Mouse (Mus musculus) lung, postnatal 0 days (tissue): ENCODE data around the gene Tescl. TPM values are rescaled to one million over a fixed set of nuclear protein-coding genes. Genes with fewer than 3 reads are reported as not detected.

Experiments
- ATAC-seq: fragments of 200-750 bp; cut with Nextera tagmentation; 2 replicates; pipeline ENCODE4 v1.8.0; 2017; ENCODE audit warnings: moderate library complexity
- DNase-seq: peaks from one replicate; pipeline ENCODE4 v3.0.0-alpha.2; 2016; ENCODE audit warnings: low spot score
- H3K27ac ChIP-seq: fragments of 300-500 bp; sonication (generic); 2 replicates; pipeline ENCODE4 v1.5.1; 2014; ENCODE audit warnings: antibody characterized with exemption, mild to moderate bottlenecking, low read length, mixed read lengths
- H3K27me3 ChIP-seq: fragments of 300-500 bp; sonication (generic); replicated peaks from 2 replicates; pipeline ENCODE4 v1.6.1; 2014; ENCODE audit warnings: low read length, mixed read lengths; ENCODE audit not compliant: insufficient read depth
- H3K36me3 ChIP-seq: fragments of 300-500 bp; sonication (generic); 2 replicates; pipeline ENCODE4 v1.6.1; 2014; ENCODE audit warnings: low read length, mixed read lengths; ENCODE audit not compliant: insufficient read depth
- H3K4me1 ChIP-seq: fragments of 300-500 bp; sonication (generic); 2 replicates; pipeline ENCODE4 v1.6.1; 2014; ENCODE audit warnings: antibody characterized with exemption, low read depth, low read length, mixed read lengths; ENCODE audit not compliant: insufficient read depth
- H3K4me2 ChIP-seq: fragments of 300-500 bp; sonication (generic); replicated peaks from 2 replicates; pipeline ENCODE4 v1.6.1; 2014; ENCODE audit warnings: low read depth, mild to moderate bottlenecking, low read length, moderate library complexity, mixed read lengths
- H3K4me3 ChIP-seq: fragments of 300-500 bp; sonication (generic); 2 replicates; pipeline ENCODE4 v1.5.1; 2014; ENCODE audit warnings: low read depth, low read length
- H3K9ac ChIP-seq: fragments of 300-500 bp; sonication (generic); replicated peaks from 2 replicates; pipeline ENCODE4 v1.6.1; 2014; ENCODE audit warnings: low read depth, mild to moderate bottlenecking
- H3K9me3 ChIP-seq: fragments of 300-500 bp; sonication (generic); 2 replicates; pipeline ENCODE4 v1.6.1; 2016; ENCODE audit warnings: low read length, mixed read lengths
- CTCF ChIP-seq: IDR thresholded peaks from 2 replicates; pipeline ENCODE4 v1.5.1; 2016; ENCODE audit warnings: antibody characterized with exemption, mild to moderate bottlenecking
- EP300 ChIP-seq: IDR thresholded peaks from 2 replicates; pipeline ENCODE4 v1.6.1; 2016; ENCODE audit warnings: antibody characterized with exemption, mild to moderate bottlenecking, control low read depth
- WGBS: fragments of 180-500 bp; shearing (Covaris S2); extraction: QIAGEN DNeasy Blood & Tissue Kit; methylation state at CpG from one replicate; pipeline ENCODE4 v1.1.7; 2014; 5-methylcytosine and 5-hydroxymethylcytosine counted together
- polyA plus RNA-seq: library from polyadenylated mRNA; unstranded; fragments of >200 nt; fragmentation: Nextera tagmentation; extraction: Ambion mirVana; gene quantifications from 2 replicates; pipeline ENCODE4 v1.2.1, GENCODE M21; 2015

Tescl gene
- polyA plus RNA-seq, 1 experiment from 2014 or later: 0.27 TPM

DNA sequence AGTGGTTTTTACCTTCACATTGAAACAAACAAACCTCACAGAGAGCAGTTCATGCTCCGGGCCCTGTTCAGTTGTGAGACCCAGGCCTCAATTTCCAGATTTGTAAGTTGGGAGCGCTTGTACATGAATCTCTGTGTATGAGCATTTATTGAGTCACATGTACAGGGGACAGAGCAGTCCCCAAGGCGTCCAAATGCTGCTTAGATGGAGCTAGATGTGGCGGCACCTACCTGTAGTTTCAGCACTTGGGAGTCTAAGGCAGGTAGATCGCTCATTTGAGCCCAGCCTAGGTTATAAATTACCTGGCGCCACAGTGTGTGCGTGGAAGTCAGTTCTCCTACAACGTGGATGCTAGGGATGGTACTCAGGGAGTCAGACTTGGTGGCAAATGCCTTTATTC lies 42.7 kb upstream of the Tescl start:
- Histone ChIP-seq H3K4me3 (no peak overlapping the region), H3K4me1 (peaks cover 5% of the 10 kb centered on the region), H3K9me3 (no peaks in the 10 kb centered on the region), H3K27me3 (no peaks in the 10 kb centered on the region), H3K9ac (no peak overlapping the region), H3K36me3 (no peaks in the 10 kb centered on the region), H3K4me2 (no peak overlapping the region), H3K27ac (no peak overlapping the region)
- DNase-seq (no peak), ATAC-seq (no peak)
- TF ChIP-seq CTCF (no peak), EP300 (no peak)
- WGBS: 84% methylated on average over 8 of the region's 8 CpGs

DNA sequence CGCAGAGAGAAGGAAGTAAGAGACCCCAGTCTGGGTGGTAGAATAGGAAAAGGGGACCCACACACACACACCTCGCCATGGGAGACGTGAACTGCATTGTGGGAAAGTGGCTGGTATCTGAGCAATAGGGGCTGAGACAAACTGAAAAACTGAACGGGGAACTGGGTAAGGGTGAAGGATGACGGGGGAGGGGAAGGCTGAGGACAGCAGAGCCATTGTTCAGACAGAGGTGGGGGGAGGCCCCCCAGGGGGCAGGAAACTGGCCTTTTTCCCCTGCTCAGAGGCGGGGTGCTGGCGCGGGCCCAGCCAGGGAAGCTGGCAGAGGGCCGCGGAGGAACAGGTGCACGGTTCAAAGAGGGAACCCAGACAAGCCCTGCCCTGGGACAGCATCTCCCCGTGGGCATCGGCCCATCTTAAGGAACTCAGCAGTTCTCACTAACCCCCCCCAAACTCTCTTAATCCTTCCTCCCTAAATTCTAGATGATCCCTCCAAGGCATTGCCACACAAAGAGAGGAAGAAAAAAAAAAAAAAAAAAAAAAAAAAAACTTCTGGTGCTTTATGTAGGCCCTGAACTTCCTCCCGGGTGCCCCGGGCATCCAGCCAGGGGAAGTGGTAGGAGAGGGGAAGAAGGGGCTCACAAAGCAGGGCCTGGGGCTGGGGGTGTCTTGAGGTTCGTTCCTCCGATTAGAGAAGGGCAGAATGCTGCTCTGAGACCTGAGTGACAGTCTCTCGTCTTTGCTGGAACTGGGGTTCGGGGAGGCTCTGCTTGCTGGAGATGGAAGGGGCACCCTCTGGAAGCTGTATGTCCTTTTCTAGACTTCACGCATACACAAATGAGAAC lies 40.0 kb upstream of the Tescl start:
- H3K27me3 ChIP-seq: no peaks in the 10 kb centered on the region
- no peak overlapping the region for H3K9ac ChIP-seq
- DNase-seq (peak; percentile 40), ATAC-seq (peak; percentile 23)
- WGBS: 19% methylated on average over 19 of the region's 20 CpGs
- TF ChIP-seq CTCF: no peak
- peak; percentile 42; the same call in 1 of the 2 replicates for TF ChIP-seq EP300
- no peak overlapping the region for H3K4me3 ChIP-seq
- H3K4me1 ChIP-seq: peaks cover 5% of the 10 kb centered on the region
- 0 out of 2 replicates have a peak overlapping the region, but pooled peaks have one; percentile 14 for H3K4me2 ChIP-seq
- H3K27ac ChIP-seq: no peak overlapping the region; the same call in 1 of the 2 replicates
- H3K36me3 ChIP-seq: no peaks in the 10 kb centered on the region
- no peaks in the 10 kb centered on the region for H3K9me3 ChIP-seq

DNA sequence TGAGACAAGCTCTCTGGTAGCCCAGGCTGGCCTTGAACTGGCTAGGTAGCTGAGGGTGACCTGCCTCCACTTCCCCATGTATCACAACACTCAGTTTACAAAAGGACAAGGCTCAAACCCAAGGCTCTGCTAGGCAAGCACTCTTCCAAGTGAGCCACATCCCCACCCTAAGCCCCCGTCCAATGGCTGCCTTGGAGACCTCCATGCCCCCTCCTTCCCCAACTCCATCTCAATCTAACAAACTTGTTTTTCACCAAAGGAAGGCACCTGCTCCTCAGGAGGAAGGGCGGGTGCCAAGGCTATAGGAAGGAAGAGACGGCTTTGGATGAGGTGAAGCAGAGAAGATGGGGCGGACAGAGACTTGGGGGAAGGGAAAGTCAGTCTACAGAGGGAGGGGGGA lies 39.0 kb upstream of the Tescl start:
- H3K4me2 ChIP-seq: no peak overlapping the region
- no peak overlapping the region for H3K27ac ChIP-seq
- WGBS: 37% methylated on average over 4 of the region's 4 CpGs

DNA sequence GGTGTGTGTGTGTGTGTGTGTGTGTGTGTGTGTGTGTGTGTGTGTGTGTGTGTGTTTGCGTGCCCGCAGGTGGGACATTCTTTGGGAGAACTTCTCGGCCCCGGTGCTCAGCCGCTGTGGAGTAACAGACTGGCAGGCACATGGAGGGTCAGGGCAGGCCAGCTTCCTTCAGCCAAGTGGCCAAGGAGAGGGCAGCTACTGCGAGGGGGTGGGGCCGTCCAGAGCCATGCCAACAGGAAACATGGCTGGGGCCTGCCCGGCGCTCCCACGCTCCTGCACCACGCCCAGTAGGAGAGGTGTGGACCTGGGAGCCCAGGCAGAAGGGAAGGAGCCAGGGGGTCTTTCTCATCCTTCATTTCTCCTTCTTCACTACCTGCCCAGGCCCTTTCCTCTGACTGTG lies 38.6 kb upstream of the Tescl start:
- Histone ChIP-seq H3K4me2 (no peak overlapping the region), H3K36me3 (no peaks in the 10 kb centered on the region), H3K4me3 (no peak overlapping the region), H3K27me3 (no peaks in the 10 kb centered on the region), H3K27ac (no peak overlapping the region), H3K9me3 (no peaks in the 10 kb centered on the region), H3K9ac (no peak overlapping the region), H3K4me1 (peaks cover 3% of the 10 kb centered on the region)
- WGBS: 19% methylated on average over 7 of the region's 11 CpGs
- peak; percentile 77 for ATAC-seq
- TF ChIP-seq EP300: no peak
- TF ChIP-seq CTCF: no peak
- DNase-seq: peak; percentile 70

More for the DNA sequence above, 39.0 kb upstream of the Tescl start:
- Histone ChIP-seq H3K9me3 (no peaks in the 10 kb centered on the region), H3K9ac (no peak overlapping the region), H3K4me3 (no peak overlapping the region), H3K36me3 (no peaks in the 10 kb centered on the region), H3K4me1 (peaks cover 5% of the 10 kb centered on the region), H3K27me3 (no peaks in the 10 kb centered on the region)
- TF ChIP-seq EP300 (no peak), CTCF (no peak)
- DNase-seq: no peak
- ATAC-seq: no peak

DNA sequence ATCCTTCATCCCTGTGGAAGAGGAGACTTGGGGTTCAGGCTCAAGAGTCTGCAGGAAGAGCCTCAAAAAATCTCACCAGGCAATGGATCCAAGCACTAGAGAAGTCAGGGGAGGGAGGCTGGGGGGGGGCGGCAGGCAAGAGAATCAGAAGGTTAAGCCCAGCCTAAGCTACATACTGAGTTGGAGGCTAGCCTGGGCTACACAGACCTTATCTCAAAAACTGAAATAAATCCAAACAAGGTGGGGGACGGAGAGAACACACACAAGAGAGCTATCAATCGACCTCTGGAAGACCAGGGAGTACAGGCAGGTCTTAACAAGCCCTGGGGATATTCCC lies 38.0 kb upstream of the Tescl start:
- Histone ChIP-seq H3K4me1 (no peaks in the 10 kb centered on the region), H3K27ac (no peak overlapping the region), H3K9ac (no peak overlapping the region), H3K36me3 (no peaks in the 10 kb centered on the region), H3K9me3 (no peaks in the 10 kb centered on the region), H3K4me2 (no peak overlapping the region), H3K27me3 (no peaks in the 10 kb centered on the region), H3K4me3 (no peak overlapping the region)
- TF ChIP-seq CTCF (no peak), EP300 (no peak)
- no peak for ATAC-seq
- no peak for DNase-seq
- WGBS: 59% methylated on average over 3 of the region's 3 CpGs

DNA sequence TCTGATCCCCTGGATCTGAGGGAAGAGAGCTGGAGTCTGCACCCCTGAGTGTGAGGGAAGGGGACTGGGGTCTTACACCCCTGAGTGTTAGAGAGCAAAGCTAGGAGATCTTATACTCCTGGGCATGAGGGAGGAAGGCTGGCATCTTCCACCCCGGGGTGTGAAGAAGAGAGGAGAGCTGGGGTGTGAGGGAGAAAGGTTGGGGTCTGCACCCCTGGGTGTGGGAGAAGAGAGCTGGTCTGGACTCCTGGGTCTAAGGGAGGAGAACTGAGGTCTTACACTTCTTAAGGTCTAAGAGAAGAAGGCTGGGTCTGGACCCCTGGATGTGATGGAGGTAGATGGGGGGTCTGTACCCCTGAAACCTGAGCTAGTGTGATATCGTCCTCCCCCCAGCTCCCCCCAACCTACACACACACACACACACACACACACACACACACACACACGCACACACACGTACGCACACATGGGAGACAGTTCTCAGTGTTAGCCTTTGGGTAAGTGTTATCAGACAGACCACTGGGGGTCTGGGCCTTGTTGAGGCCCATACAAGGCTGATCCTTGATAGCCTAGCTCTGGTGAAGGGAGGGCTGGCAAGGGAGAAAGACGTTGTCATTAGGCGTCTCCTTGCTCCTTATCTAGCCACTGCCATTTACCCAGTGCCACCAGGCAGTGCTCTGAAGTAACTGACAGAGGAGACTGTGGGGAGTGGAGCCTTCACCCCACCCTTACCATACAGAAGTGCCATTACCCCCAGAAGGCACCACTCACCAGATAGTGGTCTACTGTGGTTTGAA lies 37.5 kb upstream of the Tescl start:
- H3K27ac ChIP-seq: no peak overlapping the region
- TF ChIP-seq CTCF (no peak), EP300 (no peak)
- H3K36me3 ChIP-seq: no peaks in the 10 kb centered on the region
- ATAC-seq (no peak), DNase-seq (no peak)
- no peaks in the 10 kb centered on the region for H3K27me3 ChIP-seq
- no peaks in the 10 kb centered on the region for H3K4me1 ChIP-seq
- no peak overlapping the region for H3K4me2 ChIP-seq
- no peak overlapping the region for H3K9ac ChIP-seq
- 69% methylated on average over 7 of the region's 7 CpGs for WGBS
- no peaks in the 10 kb centered on the region for H3K9me3 ChIP-seq
- no peak overlapping the region for H3K4me3 ChIP-seq
